Mouse (Mus musculus) R1 (cell line): ENCODE data around the gene Coro2b.

Source experiments
- DNase-seq: peaks from one replicate; pipeline ENCODE4 v3.0.0-alpha.2; 2018; ENCODE audit warnings: low read depth, low spot score

The Coro2b gene

GRCm38 (mm10) chr9:62536655-62537631 lies at the start of gene Coro2b:
Gene Coro2b (minus strand): TSS chr9:62537044.
- DNase-seq, result peak; percentile 58

GRCm38 (mm10) chr9:62577558-62577957 lies 40.7 kb upstream of the Coro2b start:
- no peak for DNase-seq

- no peak for DNase-seq
These were observed 32.3 kb upstream of the Coro2b start for GRCm38 (mm10) chr9:62569121-62569520.

- no peak for DNase-seq
These were observed 31.0 kb upstream of the Coro2b start for GRCm38 (mm10) chr9:62567818-62568217.

GRCm38 (mm10) chr9:62562236-62562635 lies 25.4 kb upstream of the Coro2b start:
- no peak for DNase-seq

- no peak for DNase-seq
These were observed 23.6 kb upstream of the Coro2b start for GRCm38 (mm10) chr9:62560432-62560831.

GRCm38 (mm10) chr9:62560006-62560405 lies 23.2 kb upstream of the Coro2b start:
- DNase-seq, result no peak

- DNase-seq, result no peak
These were observed 22.6 kb upstream of the Coro2b start for GRCm38 (mm10) chr9:62559446-62559845.

GRCm38 (mm10) chr9:62558058-62558457 lies 21.2 kb upstream of the Coro2b start:
- no peak for DNase-seq

- DNase-seq, result no peak
These were observed 19.9 kb upstream of the Coro2b start for GRCm38 (mm10) chr9:62556748-62557147.

- DNase-seq, result peak; percentile 67
These were observed 18.5 kb upstream of the Coro2b start for GRCm38 (mm10) chr9:62555258-62555856.

GRCm38 (mm10) chr9:62554606-62555005 lies 17.8 kb upstream of the Coro2b start:
- no peak for DNase-seq

- DNase-seq, result peak; percentile 78
These were observed 16.6 kb upstream of the Coro2b start for GRCm38 (mm10) chr9:62553366-62553940.

GRCm38 (mm10) chr9:62551531-62551930 lies 14.7 kb upstream of the Coro2b start:
- DNase-seq, result no peak

- peak; percentile 85 for DNase-seq
These were observed 13.8 kb upstream of the Coro2b start for GRCm38 (mm10) chr9:62550661-62551093.

GRCm38 (mm10) chr9:62549809-62550208 lies 13.0 kb upstream of the Coro2b start:
- DNase-seq, result peak; percentile 86

- no peak for DNase-seq
These were observed 10.6 kb upstream of the Coro2b start for GRCm38 (mm10) chr9:62547476-62547875.

- DNase-seq, result peak; percentile 50
These were observed 8.0 kb upstream of the Coro2b start for GRCm38 (mm10) chr9:62544856-62545255.

GRCm38 (mm10) chr9:62543878-62544277 lies 7.0 kb upstream of the Coro2b start:
- no peak for DNase-seq

- DNase-seq, result no peak
These were observed 4.8 kb upstream of the Coro2b start for GRCm38 (mm10) chr9:62541606-62542005.

GRCm38 (mm10) chr9:62541182-62541581 lies 4.3 kb upstream of the Coro2b start:
- DNase-seq, result no peak

GRCm38 (mm10) chr9:62540736-62541135 lies 3.9 kb upstream of the Coro2b start:
- DNase-seq, result no peak
